Mouse (Mus musculus) neural tube, embryonic 13.5 days (tissue): ENCODE measurements around the gene Krt32. TPM values are rescaled to one million over a fixed set of nuclear protein-coding genes. Genes with fewer than 3 reads are reported as not detected.

Experiments used
- ATAC-seq: fragments of 200-750 bp; cut with Nextera tagmentation; 2 replicates; pipeline ENCODE4 v1.8.0; 2017; ENCODE audit warnings: low read depth, mild to moderate bottlenecking, moderate TSS enrichment, moderate library complexity
- H3K27ac ChIP-seq: fragments of 300-500 bp; sonication (generic); replicated peaks from 2 replicates; pipeline ENCODE4 v1.5.1; 2015; ENCODE audit warnings: moderate library complexity, mild to moderate bottlenecking, inconsistent platforms
- H3K27me3 ChIP-seq: fragments of 300-500 bp; sonication (generic); 2 replicates; pipeline ENCODE4 v1.6.1; 2015; ENCODE audit warnings: mild to moderate bottlenecking, inconsistent platforms
- H3K36me3 ChIP-seq: fragments of 300-500 bp; sonication (generic); 2 replicates; pipeline ENCODE4 v1.6.1; 2015; ENCODE audit warnings: mild to moderate bottlenecking, inconsistent platforms
- H3K4me1 ChIP-seq: fragments of 300-500 bp; sonication (generic); replicated peaks from 2 replicates; pipeline ENCODE4 v1.6.1; 2015; ENCODE audit warnings: inconsistent platforms
- H3K4me2 ChIP-seq: fragments of 300-500 bp; sonication (generic); 2 replicates; pipeline ENCODE4 v1.6.1; 2015; ENCODE audit warnings: inconsistent platforms, mild to moderate bottlenecking, moderate library complexity
- H3K4me3 ChIP-seq: fragments of 300-500 bp; sonication (generic); 2 replicates; pipeline ENCODE4 v1.5.1; 2015; ENCODE audit warnings: mild to moderate bottlenecking, inconsistent platforms
- H3K9ac ChIP-seq: fragments of 300-500 bp; sonication (generic); 2 replicates; pipeline ENCODE4 v1.6.1; 2015; ENCODE audit warnings: moderate library complexity, mild to moderate bottlenecking, inconsistent platforms
- H3K9me3 ChIP-seq: fragments of 300-500 bp; sonication (generic); 2 replicates; pipeline ENCODE4 v1.6.1; 2016; ENCODE audit warnings: inconsistent platforms
- WGBS: fragments of 180-500 bp; shearing (Covaris S2); methylation state at CpG from one replicate; pipeline ENCODE4 v1.1.7; 2015; 5-methylcytosine and 5-hydroxymethylcytosine counted together
- polyA plus RNA-seq: library from polyadenylated mRNA; unstranded; fragments of >200 nt; fragmentation: Nextera tagmentation; extraction: Ambion mirVana; gene quantifications from 2 replicates; pipeline ENCODE4 v1.2.1, GENCODE M21; 2015

Gene Krt32
- polyA plus RNA-seq, 1 experiment from 2014 or later = not detected

DNA sequence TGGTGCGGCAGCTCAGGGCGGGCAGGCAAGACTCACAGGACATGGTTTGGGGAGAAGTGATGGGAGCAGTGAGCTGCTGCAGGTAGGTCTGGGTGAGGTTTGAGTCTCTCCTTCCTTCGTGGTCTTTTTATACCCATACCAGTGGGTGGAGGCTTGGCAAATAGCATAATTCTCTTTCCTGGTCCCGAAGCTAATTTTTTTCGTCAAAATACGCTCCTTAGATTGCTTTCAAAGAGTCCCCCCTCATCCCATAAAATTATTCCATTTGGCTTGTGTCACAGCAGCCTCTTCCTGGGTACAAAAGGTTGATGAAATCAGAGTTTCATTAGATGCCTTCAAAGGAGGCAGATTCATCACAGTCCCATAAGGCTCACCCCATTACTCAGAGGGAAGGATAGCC, 46.6 kb downstream of the Krt32 start, which contains the start of gene Krt34:
Gene Krt34, minus strand, starts transcription at position 101 of the 400 bp plus-strand sequence.
- WGBS = 88% methylated on average over 6 of the region's 6 CpGs
- Histone ChIP-seq H3K9ac (no peak within 1 kb of the TSS), H3K27me3 (no peaks in the 10 kb centered on the region), H3K4me2 (no peak within 1 kb of the TSS), H3K9me3 (no peaks in the 10 kb centered on the region), H3K36me3 (no peaks in the 10 kb centered on the region), H3K27ac (no peak within 1 kb of the TSS), H3K4me3 (no peak within 1 kb of the TSS), H3K4me1 (no peaks in the 10 kb centered on the region)
- no peak for ATAC-seq

Other genes with a start within 250 kb of the Krt32 start
- gene Krtap4-16, start 236.6 kb downstream of the Krt32 start, polyA plus RNA-seq = not detected in 2 replicates
- not detected in 2 replicates for gene Gm11568, start 230.3 kb downstream of the Krt32 start, polyA plus RNA-seq
- not detected in 2 replicates for gene Gm11559, start 223.8 kb downstream of the Krt32 start, polyA plus RNA-seq
- gene Krtap9-1, start 214.8 kb downstream of the Krt32 start, polyA plus RNA-seq = not detected in 2 replicates
- not detected in 2 replicates for gene Gm11567, start 209.0 kb downstream of the Krt32 start, polyA plus RNA-seq
- gene Krtap31-1, start 180.3 kb downstream of the Krt32 start, polyA plus RNA-seq = not detected in 2 replicates
- not detected in 2 replicates for gene Gm11565, start 173.5 kb downstream of the Krt32 start, polyA plus RNA-seq
- not detected in 2 replicates for gene Krtap31-2, start 151.9 kb downstream of the Krt32 start, polyA plus RNA-seq
- gene Krtap9-5, start 139.8 kb downstream of the Krt32 start, polyA plus RNA-seq = not detected in 2 replicates
- gene Krtap29-1, start 109.2 kb downstream of the Krt32 start, polyA plus RNA-seq = not detected in 2 replicates
- gene Krtap16-1, start 101.6 kb downstream of the Krt32 start, polyA plus RNA-seq = not detected in 2 replicates
- gene Krtap17-1, start 94.2 kb downstream of the Krt32 start, polyA plus RNA-seq = 0.55 TPM in 1 of 2 replicates, not detected in the other
- gene Krt33a, start 72.0 kb downstream of the Krt32 start, polyA plus RNA-seq = not detected in 2 replicates
- not detected in 2 replicates for gene Krt33b, start 58.4 kb downstream of the Krt32 start, polyA plus RNA-seq
- not detected in 2 replicates for gene Krt34, start 46.7 kb downstream of the Krt32 start, polyA plus RNA-seq
- not detected in 2 replicates for gene Krt31, start 37.7 kb downstream of the Krt32 start, polyA plus RNA-seq
- not detected in 2 replicates for gene Krt35, start 8.0 kb upstream of the Krt32 start, polyA plus RNA-seq
- not detected in 2 replicates for gene Krt36, start 17.4 kb upstream of the Krt32 start, polyA plus RNA-seq
- not detected in 2 replicates for gene Krt13, start 33.3 kb upstream of the Krt32 start, polyA plus RNA-seq
- gene Krt15, start 47.7 kb upstream of the Krt32 start, polyA plus RNA-seq = 1.0 and 4.3 TPM in 2 replicates
- 1.1 and 2.2 TPM in 2 replicates for gene Krt19, start 60.4 kb upstream of the Krt32 start, polyA plus RNA-seq
- not detected in 2 replicates for gene Krt9, start 105.0 kb upstream of the Krt32 start, polyA plus RNA-seq
- 1.6 and 7.2 TPM in 2 replicates for gene Krt14, start 119.3 kb upstream of the Krt32 start, polyA plus RNA-seq
- not detected in 2 replicates for gene Krt16, start 160.7 kb upstream of the Krt32 start, polyA plus RNA-seq
- gene Krt17, start 172.8 kb upstream of the Krt32 start, polyA plus RNA-seq = 0.73 and 1.4 TPM in 2 replicates
- gene Krt42, start 181.6 kb upstream of the Krt32 start, polyA plus RNA-seq = not detected in 2 replicates
- gene Eif1, start 231.7 kb upstream of the Krt32 start, polyA plus RNA-seq = 1,277 and 1,563 TPM in 2 replicates
- gene Gast, start 246.2 kb upstream of the Krt32 start, polyA plus RNA-seq = 0.76 TPM in 1 of 2 replicates, not detected in the other